Mouse (Mus musculus) layer of hippocampus, adult 18-20 months (tissue): ENCODE results near the gene Stk31. TPM values are rescaled to one million over a fixed set of nuclear protein-coding genes. Genes with fewer than 3 reads are reported as not detected.
"Not testable (repeated sequence)": the region's sequence is repeated elsewhere in the genome, so short reads cannot be mapped to it uniquely, and the experiment has no call there.

Experiments used
- DNase-seq, 2 experiments: peaks; one replicate each; pipeline ENCODE4 v3.0.0; 2022; ENCODE audit warnings: low spot score in 2 of 2
- long read RNA-seq: library from polyadenylated mRNA; stranded (forward); transcript quantifications from one replicate; pipeline ENCODE4 v2.0.0, GENCODE M21; 2021
- total RNA-seq, 2 experiments: library from RNA; stranded (reverse); gene quantifications; 2 replicates each; pipeline ENCODE4 v1.2.3; 2021

The Stk31 gene
- total RNA-seq, result 1 to 10 TPM; 1.3 to 1.7 TPM
- long read RNA-seq, result 0 reads

DNA sequence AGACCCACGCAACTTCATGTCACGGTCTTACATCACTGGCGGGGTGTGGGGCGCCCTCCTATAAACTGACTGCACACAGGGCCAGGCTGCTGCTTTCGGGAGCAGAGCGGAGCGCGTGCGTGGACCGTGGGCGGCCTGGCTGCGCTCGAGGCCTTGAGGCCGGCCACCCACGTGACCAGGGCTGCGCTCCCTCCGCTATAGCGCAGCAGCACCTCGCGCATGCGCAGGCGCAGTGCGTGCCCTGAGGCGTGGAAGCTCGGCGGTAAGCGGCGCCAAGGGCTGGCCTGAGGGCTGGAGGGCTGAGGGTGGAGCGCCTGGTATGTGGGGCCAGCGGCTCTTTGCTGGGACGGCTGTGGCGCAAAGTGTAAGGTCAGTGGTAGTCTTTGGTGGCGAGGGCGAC, at the start of gene Stk31:
TSS of gene Stk31 (plus strand) at position 289 of the 400 bp plus-strand sequence.
- no peak for DNase-seq

DNA sequence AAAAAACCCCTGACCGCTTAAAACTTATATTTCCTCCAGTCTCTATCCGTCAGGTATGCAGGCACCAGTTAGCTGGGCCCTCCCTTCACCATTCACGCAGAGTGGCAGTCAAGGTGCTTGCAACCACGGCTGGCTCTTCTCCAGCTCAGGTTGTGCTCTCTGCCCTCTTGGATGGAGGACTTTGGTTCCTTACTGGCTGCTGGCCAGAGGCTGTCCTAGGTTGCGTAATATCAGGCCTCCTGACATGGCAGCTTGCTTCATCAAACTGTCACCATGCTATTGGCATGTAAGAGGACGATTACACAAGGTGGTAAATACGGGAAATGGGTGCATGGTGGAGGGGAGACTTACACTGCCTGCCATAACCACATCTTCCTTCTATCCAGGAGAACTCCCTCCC, 45.6 kb upstream of the Stk31 start:
- DNase-seq, result no peak

DNA sequence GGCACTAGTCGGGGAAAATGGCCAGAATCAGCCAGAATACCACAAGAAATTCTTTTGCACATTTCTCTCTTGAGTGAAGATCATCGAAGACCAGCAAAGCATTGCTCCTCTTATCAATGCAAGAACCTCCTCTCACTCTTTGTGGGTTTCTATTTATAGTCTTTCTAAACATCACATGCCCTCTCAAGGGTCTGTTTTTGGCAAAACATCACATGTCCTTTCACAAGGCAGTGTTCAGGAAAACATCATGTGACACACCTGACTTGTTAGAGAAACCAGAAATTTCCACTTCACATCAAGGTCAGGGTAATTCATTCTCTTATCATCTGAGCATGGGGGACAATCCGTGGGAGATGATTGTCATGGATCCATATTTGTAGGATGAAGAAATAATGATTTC, 40.8 kb upstream of the Stk31 start:
- no peak for DNase-seq

DNA sequence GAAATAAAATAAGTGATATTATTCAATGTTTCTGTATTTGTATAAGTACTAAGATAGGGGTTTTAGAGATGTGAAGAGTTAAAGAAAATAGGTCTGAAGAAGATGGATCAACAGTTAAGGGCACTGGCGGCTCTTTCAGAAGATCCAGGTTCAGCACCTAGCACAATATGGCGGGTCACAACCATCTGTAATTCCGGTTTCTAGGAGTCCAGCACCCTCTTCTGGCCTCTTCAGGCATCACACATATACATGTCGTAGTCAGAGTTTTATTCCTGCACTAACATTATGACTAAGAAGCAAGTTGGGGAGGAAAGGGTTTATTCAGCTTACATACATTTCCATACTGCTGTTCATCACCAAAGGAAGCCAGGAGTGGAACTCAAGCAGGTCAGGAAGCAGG, 40.2 kb upstream of the Stk31 start:
- no peak for DNase-seq

DNA sequence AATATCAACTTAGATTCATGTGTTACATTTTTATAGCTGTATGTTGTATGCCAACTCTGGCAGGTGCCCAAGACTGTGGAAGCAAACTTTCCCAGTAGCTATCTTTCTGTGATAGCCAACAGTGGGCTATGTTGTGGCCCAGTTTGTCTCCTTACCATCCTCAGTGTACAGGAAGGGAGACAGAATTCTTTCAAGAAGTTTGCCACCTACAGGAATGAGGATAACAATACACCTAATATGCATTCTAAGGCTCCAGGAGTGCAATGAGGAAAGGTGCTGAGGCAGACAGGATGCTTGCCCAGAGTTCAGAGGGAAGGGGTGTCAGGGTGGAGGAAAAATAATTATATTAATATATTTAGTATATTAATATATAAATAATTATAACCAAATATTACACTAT, 35.0 kb upstream of the Stk31 start:
- no peak for DNase-seq

DNA sequence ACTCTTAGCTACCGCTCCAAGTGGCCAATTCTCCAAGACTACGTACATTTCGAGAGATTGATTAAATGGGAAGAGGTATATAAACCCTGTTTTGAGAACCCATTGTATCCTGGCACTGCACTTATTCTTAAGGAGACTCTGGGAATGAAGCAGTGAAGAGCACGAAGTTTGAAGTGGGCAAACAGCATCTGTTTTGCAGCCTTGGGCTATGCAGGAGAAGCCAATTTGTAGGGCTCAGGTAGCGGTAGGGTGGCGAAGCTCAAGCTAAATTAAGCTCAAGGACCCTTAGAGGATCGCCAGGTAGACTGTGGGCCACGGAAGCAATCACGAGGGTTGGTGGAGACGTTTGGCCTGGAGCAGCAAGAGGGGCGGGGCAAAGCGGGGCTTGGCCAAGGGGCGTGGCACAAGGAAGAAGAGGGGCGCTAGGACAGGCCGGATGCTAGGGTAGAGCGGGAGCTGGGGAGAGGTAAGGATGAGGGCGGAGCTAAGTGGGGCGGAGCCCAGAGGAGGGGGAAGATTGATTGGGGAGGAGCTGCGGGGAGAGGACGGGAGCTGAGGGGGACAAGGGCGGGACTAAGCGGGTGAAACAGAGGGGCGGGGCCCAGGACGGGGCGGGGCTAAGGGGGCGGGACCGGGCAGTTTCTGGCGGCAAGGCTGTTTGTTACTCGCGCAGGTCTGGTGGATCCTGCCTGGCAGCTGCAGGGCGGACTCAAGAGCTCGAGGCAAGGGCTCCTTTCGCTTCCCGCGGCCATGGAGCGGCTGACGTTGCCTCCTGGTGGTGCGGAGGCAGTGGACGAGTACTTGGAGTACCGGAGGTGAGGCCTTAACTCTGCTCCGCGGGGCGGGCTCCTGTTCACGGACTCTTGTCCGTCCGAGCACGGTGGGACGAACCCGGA, 28.0 kb upstream of the Stk31 start, which contains the start of gene Fam221a:
TSS of gene Fam221a (plus strand) at position 581 of the 896 bp plus-strand sequence.
- DNase-seq, result peak; percentile 42 to 57

DNA sequence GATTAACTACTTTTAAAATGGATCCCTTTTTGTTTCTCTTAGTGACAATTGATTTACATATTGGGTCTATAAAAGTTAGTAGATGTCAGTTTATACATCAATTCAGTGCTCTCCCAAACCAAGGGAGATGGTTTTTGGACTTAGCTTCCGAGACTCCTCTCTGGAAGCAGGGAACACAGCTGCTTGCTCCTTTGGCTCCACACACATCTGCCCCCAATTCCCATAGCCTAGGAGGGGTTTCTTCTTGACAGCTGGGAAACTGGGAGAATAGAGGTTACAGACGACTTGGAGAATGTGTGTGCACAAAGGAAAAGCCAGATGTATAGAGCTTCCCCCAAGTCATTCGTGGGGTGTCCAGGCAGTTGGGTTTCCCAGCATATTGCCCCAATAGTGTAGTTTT, 27.2 kb upstream of the Stk31 start:
- DNase-seq, result no peak

DNA sequence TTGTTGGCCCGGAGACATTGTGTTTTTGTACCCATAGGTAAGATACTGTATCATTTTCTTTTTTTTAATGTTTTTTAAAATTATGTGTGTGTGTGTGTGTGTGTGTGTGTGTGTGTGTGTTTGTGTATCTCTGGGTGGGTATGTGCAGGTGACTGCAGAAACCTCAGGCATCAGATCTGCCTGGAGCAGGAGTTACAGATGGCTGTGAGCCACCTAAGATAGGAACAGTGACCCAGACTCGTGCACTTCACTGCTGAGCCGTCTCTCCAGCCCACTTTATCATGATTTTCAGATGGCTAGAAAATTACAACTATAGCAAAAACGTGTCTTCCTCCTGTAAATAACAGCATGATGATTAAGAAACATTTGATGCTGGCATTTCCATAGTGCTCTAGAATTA, 22.7 kb upstream of the Stk31 start:
- DNase-seq, result no peak

DNA sequence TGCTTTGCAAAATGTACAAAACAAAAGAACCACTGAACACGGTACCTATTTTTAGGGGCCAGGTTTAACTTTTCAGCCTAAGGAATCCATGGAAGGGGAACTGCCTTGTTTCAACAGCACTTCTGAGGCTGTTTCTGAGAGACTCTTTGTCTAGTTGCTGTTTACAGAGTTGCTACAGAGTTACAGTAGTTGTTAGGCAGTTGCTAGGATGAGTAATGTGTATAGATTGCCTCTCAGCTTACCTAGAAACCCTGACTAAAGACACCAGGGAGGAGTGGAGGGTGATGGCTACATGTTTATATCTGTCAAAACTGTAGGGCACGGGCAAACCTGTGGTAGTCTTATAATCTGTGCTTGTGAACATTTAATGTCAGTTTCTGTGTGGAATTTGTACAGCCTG, 21.5 kb upstream of the Stk31 start:
- DNase-seq, result no peak

DNA sequence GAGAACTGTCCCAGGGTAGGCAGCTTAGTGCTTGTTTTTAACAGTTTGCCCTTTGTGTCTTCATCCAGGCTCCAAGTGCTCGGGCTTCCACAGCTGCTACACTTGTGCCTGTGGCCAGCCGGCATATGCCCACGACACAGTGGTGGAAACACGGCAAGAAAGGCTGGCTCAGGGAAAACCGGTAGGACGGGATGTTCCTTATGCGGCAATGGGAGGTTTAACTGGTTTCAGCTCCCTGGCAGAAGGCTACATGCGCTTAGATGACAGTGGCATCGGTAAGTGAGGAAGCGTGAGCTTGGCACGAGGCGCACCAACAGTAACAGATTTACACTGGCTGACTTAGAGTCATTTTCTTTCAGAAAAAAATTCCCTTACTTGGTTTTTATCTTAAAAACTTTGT, 17.1 kb upstream of the Stk31 start:
- DNase-seq, result no peak

DNA sequence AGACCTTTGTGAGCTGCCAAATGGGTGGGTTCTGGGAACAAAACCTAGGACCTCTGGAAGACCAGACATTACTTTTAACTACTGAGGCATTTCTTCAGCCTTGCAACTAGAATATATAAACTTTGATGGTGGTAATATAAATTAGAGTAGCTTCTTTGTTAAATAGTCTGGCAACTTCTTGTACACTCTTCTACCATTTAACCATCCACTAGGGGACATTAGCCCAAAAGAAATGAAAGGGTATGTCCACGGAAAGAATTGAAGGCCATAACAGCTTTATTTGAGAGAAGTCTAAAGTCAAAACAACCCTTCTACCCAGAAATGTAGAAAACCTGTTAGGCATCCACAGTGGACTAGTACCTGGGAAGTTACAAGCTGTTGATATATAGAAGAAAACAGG, 1.1 kb upstream of the Stk31 start:
- no peak for DNase-seq

DNA sequence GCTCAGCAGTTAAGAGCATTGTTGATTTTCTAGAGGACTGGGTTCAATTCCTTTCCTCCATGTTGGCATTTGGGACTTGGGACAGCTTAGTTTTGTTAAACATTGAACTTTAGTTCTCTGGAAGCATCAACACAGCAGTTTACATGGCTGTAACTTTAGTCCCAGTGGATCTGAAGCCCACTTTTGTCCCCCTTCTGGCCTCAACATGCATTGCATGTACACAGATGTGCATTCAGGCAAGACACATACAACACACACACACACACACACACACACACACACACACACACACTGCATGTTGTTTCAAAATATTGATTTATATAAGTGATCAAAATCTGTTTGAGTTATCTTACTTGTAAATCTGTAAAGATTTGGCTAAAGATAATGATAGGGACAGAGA, 2.1 kb downstream of the Stk31 start:
- DNase-seq, result no peak

DNA sequence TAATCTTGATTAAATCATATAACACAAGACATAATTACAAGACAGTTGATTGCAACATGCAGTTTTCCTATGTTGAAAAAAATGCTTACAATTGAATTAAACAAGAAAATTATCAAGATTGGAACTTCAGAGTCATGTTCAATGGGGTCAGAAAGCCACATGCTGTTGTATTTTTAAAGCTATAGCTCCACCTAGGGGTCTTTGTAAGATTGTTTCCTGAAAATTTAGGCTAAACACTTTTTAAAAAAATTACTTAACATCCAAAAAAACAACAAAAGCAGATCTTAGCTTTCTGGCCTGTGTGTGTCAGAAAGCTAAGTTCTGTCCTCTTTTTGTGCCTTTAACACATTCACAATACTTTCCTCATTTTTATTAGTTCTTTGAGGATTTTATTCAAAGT, 3.0 kb downstream of the Stk31 start:
- peak in 1 of 2 experiments; percentile 20 for DNase-seq

DNA sequence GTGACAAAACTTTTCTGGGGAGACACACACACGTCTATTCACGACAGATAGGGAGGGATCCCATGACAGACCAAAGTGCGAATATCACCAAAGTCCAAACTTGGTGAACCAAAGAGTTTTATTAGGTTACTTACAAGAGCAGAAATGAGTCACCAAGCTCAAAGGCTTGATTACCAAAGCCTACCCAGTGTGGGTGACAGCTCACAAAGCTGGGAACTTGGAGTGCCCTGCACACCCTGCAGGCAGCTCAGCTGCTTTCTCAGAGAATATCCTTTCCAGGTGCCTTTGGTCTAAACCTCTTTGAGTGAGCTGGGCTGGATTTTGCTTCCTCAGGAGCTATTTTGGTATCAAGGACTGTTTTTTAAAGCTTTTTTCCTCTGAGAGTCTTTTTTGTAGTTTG, 15.4 kb downstream of the Stk31 start:
- DNase-seq, result no peak

DNA sequence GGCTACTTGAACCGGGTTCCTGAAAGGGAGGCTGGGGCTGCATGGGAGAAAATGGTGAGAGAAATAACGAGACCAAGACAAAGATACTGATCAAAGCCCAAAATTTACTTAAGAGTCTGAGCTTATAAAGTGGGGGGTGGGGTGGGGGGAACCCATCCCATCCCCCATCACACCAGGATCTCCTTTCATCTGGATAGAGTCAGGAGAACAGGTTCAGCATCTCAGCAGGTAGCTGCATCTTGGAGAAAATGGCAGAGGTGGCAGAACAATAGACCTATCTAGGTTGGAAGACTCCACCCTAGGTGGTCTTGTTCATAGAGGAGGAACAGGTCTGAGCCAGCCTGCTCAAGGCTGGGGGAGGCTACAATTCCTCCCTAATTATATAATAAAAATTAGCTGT, 17.6 kb downstream of the Stk31 start:
- not testable (repeated sequence) for DNase-seq

DNA sequence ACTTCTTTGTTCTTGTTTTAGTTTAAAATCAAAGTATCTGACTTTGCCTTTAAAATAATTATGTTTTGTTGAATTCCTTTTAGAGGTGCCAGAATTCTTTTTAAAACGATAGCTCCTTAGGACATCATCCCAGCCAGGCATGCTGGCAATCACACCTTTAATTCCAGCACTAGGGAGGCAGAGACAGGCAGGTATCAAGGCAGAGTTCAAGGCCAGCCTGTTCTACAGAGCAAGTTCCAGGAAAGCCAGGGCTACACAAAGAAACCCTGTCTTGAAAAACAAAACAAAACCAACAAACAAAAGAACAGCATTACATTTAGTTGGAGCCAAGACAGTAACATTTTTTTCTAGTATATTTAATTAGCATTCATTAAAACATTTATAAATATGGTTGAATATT, 20.6 kb downstream of the Stk31 start:
- no peak for DNase-seq

DNA sequence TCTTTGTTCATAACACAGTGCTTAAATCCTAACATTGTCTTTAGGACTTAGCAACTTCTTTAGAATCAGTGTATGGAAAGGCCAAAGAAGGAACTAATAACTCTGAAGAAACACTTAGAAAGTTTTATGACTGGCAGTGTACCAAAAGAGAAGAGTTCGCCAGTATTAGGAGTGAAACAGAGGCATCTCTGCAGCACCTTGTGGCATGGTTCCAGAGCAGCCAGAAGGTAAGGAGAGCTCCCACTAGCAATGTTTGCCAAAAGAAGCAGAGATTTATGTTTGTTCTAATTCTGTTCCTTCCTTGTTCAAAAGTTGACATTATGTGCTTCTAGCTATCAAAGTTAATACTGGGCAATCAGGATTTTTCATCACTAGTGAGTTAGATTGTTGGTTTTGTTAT, 41.9 kb downstream of the Stk31 start:
- DNase-seq, result peak in 1 of 2 experiments; percentile 13

DNA sequence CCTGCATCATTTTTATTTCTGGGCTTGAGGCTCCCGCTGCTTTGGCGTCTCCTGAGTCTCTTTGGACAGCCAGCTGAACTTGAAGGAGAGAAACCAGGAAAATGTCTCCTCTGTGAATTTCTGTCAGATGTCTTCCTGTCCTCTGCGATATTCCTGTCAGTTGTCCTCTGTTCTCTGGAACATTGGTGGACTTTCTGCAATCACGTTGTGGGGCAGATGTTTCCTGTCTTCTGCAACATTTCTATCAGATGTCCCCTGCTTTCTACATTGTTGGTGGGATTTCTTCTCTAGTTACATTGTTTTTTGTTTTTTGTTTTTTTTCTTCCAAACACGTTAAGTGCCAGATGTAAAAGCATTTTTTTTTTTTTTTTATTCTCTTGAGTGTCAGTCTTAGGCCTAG, 62.7 kb downstream of the Stk31 start:
- no peak for DNase-seq

DNA sequence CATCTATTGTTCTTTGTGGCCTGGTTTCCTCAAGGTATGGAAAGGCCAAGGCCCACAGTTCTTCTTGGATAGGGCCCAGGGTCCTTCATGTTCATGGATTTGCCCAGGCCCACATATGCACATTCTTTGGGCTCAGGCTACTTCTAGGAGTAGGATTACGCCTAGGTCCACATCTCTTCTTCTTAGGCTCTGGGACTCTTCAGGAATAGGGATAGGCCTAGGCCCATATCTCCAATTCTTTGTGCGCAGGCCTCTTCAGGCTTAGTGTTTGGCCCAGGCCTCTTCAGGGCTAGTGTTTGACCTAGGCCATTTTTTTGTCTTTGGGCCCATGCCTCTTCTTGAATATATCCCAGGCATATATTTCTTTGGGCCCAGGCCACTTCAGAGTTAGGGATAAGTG, 87.8 kb downstream of the Stk31 start:
- DNase-seq, result no peak

DNA sequence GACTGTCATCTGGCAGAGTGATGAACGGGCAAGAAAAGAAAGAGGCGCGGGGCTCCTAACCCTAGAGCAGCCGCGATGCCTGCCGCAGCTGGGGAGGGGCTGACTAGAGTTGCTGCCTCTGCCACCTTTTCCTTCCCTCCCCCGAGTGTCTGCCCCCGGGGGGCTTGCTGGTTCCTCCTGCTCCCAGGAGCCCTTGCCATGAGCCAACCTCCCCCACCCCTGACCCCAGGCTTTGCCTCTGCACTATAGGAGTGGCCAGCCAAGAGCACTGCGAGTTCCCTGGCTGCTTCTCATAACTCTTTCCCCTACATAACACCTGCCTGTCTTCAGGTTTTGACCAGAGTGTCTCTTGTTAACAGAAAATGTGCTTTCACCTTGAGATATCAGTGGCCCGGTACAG, 96.1 kb downstream of the Stk31 start:
- no peak for DNase-seq

DNA sequence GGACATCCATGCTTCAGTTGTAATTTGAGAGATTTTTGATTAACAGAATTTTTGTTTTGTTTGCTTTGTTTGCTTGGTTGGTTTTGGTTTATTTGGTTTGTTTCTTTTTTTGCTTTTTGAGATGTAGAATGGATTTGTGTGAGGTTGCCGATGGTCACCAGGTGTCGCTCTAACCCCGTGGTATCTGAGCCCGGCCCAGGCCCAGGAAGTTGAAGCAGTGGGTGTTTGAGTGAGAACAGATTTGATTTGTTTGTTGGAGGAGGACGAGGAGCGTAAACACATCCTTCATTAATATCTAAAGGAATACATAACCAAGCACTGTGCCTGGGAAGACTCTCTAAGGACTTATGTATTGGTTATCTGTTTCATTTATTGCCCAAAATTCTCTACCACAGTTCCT, 123.6 kb downstream of the Stk31 start:
- DNase-seq, result peak; percentile 58 to 78
